Mouse (Mus musculus): ENCODE measurements at regions not wholly inside any gene's neighbourhood (a gene's known extent, or its start where the extent isn't known, plus 50 kb on each side); places are given as distances from the start of the nearest gene placed in this dataset.
A peak's percentile ranks its signal among the peaks of the same experiment; 100 is the strongest.

DNA sequence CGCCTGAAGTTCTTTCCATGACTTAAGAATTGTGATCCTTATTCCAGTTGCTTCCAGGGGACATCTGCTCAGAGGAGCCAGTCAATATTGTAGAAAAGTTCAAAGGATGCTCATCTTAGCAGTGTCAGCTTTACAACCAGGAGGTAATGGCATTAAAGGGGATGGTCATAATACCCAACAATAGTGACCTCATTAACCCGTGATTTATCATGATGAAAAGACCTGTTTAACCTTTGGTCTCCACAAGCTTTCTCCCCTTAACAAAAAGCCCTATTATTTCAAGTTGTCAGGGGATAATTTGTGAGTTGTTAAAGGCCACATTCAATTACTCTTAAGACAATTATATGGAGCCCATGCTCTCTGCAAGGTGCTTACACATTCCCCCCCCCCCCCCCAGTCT, 54.3 kb upstream of the Htatip2 start:
- no peak for DNase-seq (ENCODE audit: low spot score in 2 of 2)

- no peak for DNase-seq (ENCODE audit: low spot score in 2 of 2)
Observed at GRCm38 (mm10) chr7:49700734-49701133, 58.2 kb upstream of the Htatip2 start.

DNA sequence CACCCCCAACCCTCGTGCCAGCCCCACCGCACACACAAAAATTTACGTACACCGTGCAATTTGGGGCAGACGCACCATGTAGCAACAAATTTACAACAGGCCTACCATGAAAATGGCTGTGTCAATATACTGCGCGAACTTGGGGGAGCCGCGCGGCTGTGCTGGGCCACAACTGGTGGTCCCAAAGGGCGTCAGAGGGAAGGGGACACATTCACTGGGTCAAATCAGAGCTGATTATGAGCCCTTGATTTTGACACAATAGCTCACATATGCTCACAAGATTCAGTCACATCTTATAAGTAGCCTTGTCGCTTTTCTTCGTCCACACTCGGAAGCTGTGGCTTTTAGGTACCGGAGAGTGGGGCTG, 58.9 kb upstream of the Htatip2 start:
- no peak for DNase-seq (ENCODE audit: low spot score in 2 of 2)

DNA sequence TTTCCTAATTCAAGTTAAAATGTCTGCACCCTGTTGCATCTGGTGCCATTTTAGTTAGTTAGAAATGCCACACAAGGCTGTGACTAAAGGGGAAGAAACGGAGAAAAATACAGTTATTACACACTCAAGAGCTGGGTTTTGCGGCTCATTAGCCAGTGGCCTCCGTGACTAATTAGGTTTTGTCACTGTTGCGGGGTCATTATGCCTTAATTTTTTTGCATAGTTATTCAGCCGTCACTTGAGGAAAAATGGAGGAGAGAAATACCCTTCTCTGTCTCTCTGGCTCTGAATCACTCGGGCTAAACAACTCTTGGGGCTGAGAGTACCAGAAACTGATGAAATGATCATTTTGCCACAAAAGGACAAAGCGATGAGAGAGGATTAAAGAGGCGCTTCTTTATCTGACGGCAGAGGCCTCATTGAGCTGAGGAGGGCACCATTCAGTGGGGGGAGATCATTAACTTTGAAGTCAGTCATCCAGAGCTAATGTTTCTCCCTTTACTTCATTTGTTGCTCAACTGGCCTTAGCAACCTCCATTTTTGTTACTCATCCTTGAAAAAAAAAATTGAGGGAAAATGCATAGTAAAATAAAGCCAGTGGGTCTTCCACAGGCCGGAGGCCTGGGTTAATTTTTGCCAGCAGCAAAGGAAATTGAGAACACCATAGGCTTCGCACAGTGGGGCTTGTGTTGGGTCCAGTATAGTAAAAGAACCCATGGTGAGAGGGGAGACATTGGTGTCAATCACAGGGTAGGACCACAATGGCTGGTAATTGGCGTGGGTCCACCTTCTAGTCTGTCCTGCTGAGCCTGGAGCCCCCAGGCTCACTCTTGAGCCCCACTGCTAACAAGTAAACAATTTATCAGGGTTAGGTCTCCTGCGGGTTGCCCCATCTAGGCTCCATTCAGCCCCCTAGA, 59.5 kb upstream of the Htatip2 start:
- DNase-seq (ENCODE audit: low spot score in 2 of 2), result peak in 1 of 2 experiments; percentile 5

DNA sequence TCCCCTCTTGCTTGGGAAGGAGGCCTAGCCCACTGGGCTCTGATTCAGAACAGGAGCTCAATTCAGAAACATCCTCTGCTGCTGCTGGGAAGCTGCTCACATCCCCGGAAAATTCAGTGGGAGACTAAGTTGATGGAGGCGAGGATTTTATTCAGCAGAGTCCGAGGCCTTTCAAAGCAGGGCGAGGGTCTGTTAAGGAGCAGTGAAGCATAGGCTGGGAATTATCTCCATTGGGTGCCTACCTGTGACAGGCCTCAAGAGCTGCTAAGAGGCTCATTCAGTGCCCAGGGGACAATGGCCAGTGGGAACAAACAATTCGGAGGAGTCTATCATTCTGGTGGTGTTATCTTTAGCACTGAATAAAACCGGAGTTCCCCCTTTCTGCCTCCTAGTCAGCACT, 59.6 kb upstream of the Dbx1 start:
- DNase-seq (ENCODE audit: low spot score in 2 of 2), result no peak

- no peak for DNase-seq (ENCODE audit: low spot score in 2 of 2)
Observed at GRCm38 (mm10) chr7:49689546-49689945, 52.9 kb upstream of the Dbx1 start.

GRCm38 (mm10) chr7:49688521-49689399, 52.1 kb upstream of the Dbx1 start:
- no peak for DNase-seq (ENCODE audit: low spot score in 2 of 2)

DNA sequence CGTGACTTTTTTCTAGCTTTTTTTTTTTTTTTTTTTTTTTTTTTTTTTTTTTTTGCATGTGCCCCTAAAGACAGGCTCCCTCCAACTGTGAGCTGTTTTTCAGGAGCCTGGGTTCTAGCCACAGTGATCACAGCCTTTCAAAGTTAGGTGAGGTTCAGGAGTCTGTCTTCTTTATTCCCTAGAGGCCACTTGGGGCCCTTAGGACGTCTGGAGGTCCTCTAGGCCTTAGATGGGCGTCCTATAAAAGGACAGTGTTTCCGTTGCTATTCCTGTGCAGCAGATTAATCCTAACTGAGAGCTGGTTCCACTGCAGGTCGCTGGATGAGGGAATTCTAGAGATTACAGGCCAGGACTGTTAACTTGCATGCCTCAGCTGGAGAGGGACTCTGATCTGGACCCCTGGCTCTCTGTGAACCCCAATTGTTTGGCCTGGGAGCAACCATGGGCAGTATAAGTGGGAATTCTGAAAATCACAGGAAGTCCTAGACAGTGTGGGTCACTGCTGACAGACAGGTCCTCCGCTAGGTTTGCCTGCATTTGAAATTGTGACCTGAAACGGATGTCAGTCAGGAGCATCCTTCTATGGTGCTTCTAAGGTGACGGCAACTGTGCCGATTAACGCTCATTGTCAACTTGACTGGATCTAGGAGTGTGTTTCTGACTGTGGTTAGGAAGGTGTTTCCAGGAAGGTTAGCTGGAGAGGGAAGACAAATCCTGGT, 51.2 kb upstream of the Dbx1 start:
- no peak for DNase-seq (ENCODE audit: low spot score in 2 of 2)

- no peak for DNase-seq (ENCODE audit: low spot score in 2 of 2)
Observed at GRCm38 (mm10) chr7:49686992-49687391, 50.3 kb upstream of the Dbx1 start.
